Mouse (Mus musculus) G1E (cell line): ENCODE measurements around the gene Flt3l. TPM values are rescaled to one million over a fixed set of nuclear protein-coding genes. Genes with fewer than 3 reads are reported as not detected.

Source experiments
- ATAC-seq: 2 replicates; pipeline ENCODE4 v1.8.0; 2016; ENCODE audit warnings: mild to moderate bottlenecking; ENCODE audit not compliant: insufficient number of reproducible peaks, poor library complexity, low FRiP score, severe bottlenecking; ENCODE audit errors: extremely low read depth
- DNase-seq: peaks from one replicate; pipeline ENCODE4 v3.0.0; 2012; ENCODE audit warnings: low spot score
- H3K27me3 ChIP-seq: 2 replicates; pipeline ENCODE4 v1.6.1; 2012; ENCODE audit warnings: mild to moderate bottlenecking, low read length, inconsistent platforms; ENCODE audit not compliant: insufficient read depth
- H3K36me3 ChIP-seq: replicated peaks from 2 replicates; pipeline ENCODE3; 2012; ENCODE audit warnings: mild to moderate bottlenecking, inconsistent platforms
- H3K4me1 ChIP-seq: 2 replicates; pipeline ENCODE4 v1.6.1; 2012; ENCODE audit warnings: low read depth, low read length, inconsistent platforms, mixed read lengths; ENCODE audit not compliant: insufficient read depth
- H3K4me3 ChIP-seq: 2 replicates; pipeline ENCODE4 v1.5.1; 2012; ENCODE audit warnings: low read depth, mild to moderate bottlenecking, inconsistent platforms, low read length, moderate library complexity, mixed read lengths
- H3K9me3 ChIP-seq: replicated peaks from 2 replicates; pipeline ENCODE4 v1.6.1; 2012; ENCODE audit warnings: inconsistent platforms
- CTCF ChIP-seq: IDR thresholded peaks from 2 replicates; pipeline ENCODE4 v1.5.1; 2012; ENCODE audit warnings: low read depth, low read length, inconsistent platforms, mixed read lengths
- GATA1 ChIP-seq: IDR thresholded peaks from 2 replicates; pipeline ENCODE4 v1.6.1; 2012; ENCODE audit warnings: borderline replicate concordance, low read length, inconsistent platforms, mixed read lengths
- GATA2 ChIP-seq: IDR thresholded peaks from 2 replicates; pipeline ENCODE4 v1.6.1; 2012; ENCODE audit warnings: low read depth, low read length, inconsistent platforms, borderline replicate concordance
- POLR2AphosphoS5 ChIP-seq: IDR thresholded peaks from 2 replicates; pipeline ENCODE4 v1.6.1; 2012; ENCODE audit warnings: low read depth, low read length, inconsistent platforms; ENCODE audit not compliant: insufficient replicate concordance
- TAL1 ChIP-seq: conservative IDR thresholded peaks from 2 replicates; pipeline ENCODE4 v1.6.1; 2012; ENCODE audit warnings: low read depth, low read length, inconsistent platforms, mixed read lengths
- polyA plus RNA-seq: library from polyadenylated mRNA; stranded (reverse); fragments of >175 nt; gene quantifications from 2 replicates; pipeline ENCODE4 v1.2.3, GENCODE M21; 2012
- total RNA-seq, 2 experiments: library from RNA; stranded (forward) in 1 of 2; stranded (reverse) in 1 of 2; fragments of 200-1000 nt in 1 of 2; fragments of >200 nt in 1 of 2; fragmentation: Nextera tagmentation in 1 of 2; gene quantifications; 2 replicates each; pipeline ENCODE4 v1.2.3; 2014 to 2017

The Flt3l gene
- total and polyA plus RNA-seq, 3 experiments, result 38.8 to 75.7 (median 41.0) TPM

DNA sequence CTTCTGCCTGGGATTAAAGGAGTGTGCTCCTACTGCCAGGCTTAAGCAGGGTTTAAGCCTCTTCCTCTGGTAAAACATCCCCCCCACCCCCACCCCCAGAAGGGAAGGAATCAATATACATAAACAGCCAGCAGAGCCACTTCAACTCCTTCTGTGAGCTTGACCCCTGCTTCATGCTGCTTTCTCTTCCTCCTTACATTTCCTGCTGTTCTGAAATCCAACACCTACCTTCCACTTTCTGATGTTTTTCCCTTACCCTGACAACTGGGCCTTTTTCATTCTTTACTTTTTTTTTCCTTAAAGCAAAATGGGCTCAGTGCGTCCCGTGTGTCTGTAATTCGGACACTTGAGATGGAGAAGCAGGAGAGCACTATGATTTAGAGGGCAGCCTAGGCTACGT lies 14.1 kb upstream of the Flt3l start:
- peaks cover 72% of the 10 kb centered on the region for H3K36me3 ChIP-seq
- H3K27me3 ChIP-seq, result no peaks in the 10 kb centered on the region
- no peak for DNase-seq
- H3K4me3 ChIP-seq, result no peak overlapping the region
- H3K4me1 ChIP-seq, result peaks cover 31% of the 10 kb centered on the region
- H3K9me3 ChIP-seq, result no peaks in the 10 kb centered on the region
- no peak for TF ChIP-seq CTCF
- ATAC-seq, result no peak

GRCm38 (mm10) chr7:45149545-45149944 lies 13.3 kb upstream of the Flt3l start:
- no peak for ATAC-seq
- H3K36me3 ChIP-seq, result peaks cover 79% of the 10 kb centered on the region

GRCm38 (mm10) chr7:45148534-45149098 lies 12.4 kb upstream of the Flt3l start:
- TF ChIP-seq CTCF, result no peak
- TF ChIP-seq POLR2AphosphoS5, result no peak
- no peak for TF ChIP-seq GATA2
- TF ChIP-seq GATA1, result no peak
- no peak for TF ChIP-seq TAL1
- H3K9me3 ChIP-seq, result no peaks in the 10 kb centered on the region
- DNase-seq, result no peak
- H3K36me3 ChIP-seq, result peaks cover 89% of the 10 kb centered on the region
- peaks cover 27% of the 10 kb centered on the region for H3K4me1 ChIP-seq
- no peak overlapping the region for H3K4me3 ChIP-seq
- H3K27me3 ChIP-seq, result no peaks in the 10 kb centered on the region
- ATAC-seq, result no peak

More at GRCm38 (mm10) chr7:45149545-45149944, 13.3 kb upstream of the Flt3l start:
- peaks cover 24% of the 10 kb centered on the region for H3K4me1 ChIP-seq
- H3K4me3 ChIP-seq, result no peak overlapping the region
- no peak for DNase-seq
- no peaks in the 10 kb centered on the region for H3K27me3 ChIP-seq
- no peaks in the 10 kb centered on the region for H3K9me3 ChIP-seq
- TF ChIP-seq POLR2AphosphoS5, result no peak
- TF ChIP-seq GATA1, result no peak
- TF ChIP-seq CTCF, result no peak
- no peak for TF ChIP-seq TAL1
- no peak for TF ChIP-seq GATA2

DNA sequence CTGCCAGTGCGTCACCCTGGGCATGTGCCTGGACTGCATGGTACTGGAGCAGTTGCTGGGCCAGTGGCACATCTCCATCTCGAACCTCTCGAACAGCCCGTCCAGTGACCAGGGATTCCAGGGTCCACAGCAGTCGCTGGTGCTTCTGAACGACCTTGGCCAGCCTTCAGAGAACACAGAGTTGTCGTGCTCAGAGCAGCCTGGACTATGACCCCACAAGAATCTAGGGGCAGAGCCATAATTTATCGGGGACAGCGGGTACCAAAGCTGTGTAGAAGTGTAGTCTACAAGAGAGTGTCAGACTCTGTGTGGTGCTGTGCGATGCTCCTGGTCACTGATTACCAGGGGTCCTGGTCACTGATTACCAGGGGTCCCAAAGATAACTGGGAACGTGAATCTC lies 11.7 kb upstream of the Flt3l start:
- Histone ChIP-seq H3K9me3 (no peaks in the 10 kb centered on the region), H3K4me1 (peaks cover 27% of the 10 kb centered on the region), H3K4me3 (no peak overlapping the region), H3K36me3 (peaks cover 96% of the 10 kb centered on the region), H3K27me3 (no peaks in the 10 kb centered on the region)
- TF ChIP-seq POLR2AphosphoS5 (no peak), GATA2 (no peak), CTCF (no peak), TAL1 (no peak), GATA1 (no peak)
- DNase-seq (no peak), ATAC-seq (no peak)

DNA sequence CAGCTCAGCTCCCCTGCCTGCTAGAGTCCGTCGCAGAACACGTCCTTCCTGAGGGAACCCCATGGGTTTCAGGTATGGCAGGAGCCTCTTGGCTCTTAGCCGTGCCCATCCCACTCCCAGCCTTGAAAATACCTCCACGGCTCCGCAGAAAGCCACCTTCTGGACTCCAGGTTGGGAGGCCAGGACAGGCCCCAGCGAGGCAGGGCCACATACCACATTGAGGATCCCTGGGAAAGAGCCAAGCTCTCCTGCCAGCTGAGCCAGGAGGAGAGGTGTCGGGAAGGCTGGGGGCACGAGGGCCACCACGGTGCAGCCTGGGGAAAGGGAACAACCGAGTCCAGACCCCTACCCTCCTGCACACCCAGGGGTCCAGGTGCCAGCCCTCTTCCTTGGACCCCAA lies 11.0 kb upstream of the Flt3l start:
- Histone ChIP-seq H3K4me1 (peaks cover 31% of the 10 kb centered on the region), H3K27me3 (no peaks in the 10 kb centered on the region), H3K9me3 (no peaks in the 10 kb centered on the region), H3K4me3 (no peak overlapping the region), H3K36me3 (peaks cover 100% of the 10 kb centered on the region)
- ATAC-seq (no peak), DNase-seq (no peak)
- TF ChIP-seq CTCF (no peak), TAL1 (no peak), GATA2 (no peak), POLR2AphosphoS5 (no peak), GATA1 (no peak)

DNA sequence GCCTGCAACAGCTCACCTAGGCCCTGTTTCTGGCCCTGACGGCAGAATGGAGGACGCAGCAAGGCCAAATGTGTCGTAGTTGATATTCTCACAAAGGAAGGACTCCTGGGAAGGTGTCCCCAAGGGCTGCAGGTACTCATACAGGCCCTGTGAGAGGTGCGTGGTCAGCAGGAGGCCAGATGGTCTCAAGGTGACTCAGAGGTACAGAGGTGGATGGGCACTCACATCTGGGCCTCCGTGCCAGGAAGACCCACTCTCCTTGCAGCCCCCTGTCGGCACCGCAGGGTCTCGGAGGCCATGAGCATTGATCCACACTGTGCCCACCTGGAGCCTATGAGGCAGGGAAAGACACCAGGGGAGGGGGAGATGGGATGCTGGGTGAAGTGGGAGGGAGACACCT lies 9.2 kb upstream of the Flt3l start:
- no peak for TF ChIP-seq TAL1
- no peak for TF ChIP-seq POLR2AphosphoS5
- no peak for TF ChIP-seq CTCF
- no peak for TF ChIP-seq GATA2
- no peak for TF ChIP-seq GATA1
- H3K36me3 ChIP-seq, result peaks cover 98% of the 10 kb centered on the region
- H3K4me1 ChIP-seq, result peaks cover 28% of the 10 kb centered on the region
- H3K4me3 ChIP-seq, result no peak overlapping the region
- H3K27me3 ChIP-seq, result no peaks in the 10 kb centered on the region
- no peak for ATAC-seq
- no peaks in the 10 kb centered on the region for H3K9me3 ChIP-seq
- no peak for DNase-seq
